Mouse (Mus musculus) midbrain, embryonic 13.5 days (tissue): ENCODE results near the gene Spsb4. TPM values are rescaled to one million over a fixed set of nuclear protein-coding genes. Genes with fewer than 3 reads are reported as not detected.

Experiments used
- ATAC-seq: fragments of 200-750 bp; cut with Nextera tagmentation; 2 replicates; pipeline ENCODE4 v1.8.0; 2017; ENCODE audit warnings: mild to moderate bottlenecking, moderate TSS enrichment, moderate library complexity
- H3K27ac ChIP-seq: fragments of 300-500 bp; sonication (generic); 2 replicates; pipeline ENCODE4 v1.5.1; 2015; ENCODE audit warnings: inconsistent platforms, mild to moderate bottlenecking, moderate library complexity
- H3K27me3 ChIP-seq: fragments of 300-500 bp; sonication (generic); 2 replicates; pipeline ENCODE4 v1.6.1; 2015; ENCODE audit warnings: mild to moderate bottlenecking, inconsistent platforms
- H3K36me3 ChIP-seq: fragments of 300-500 bp; sonication (generic); 2 replicates; pipeline ENCODE4 v1.6.1; 2015; ENCODE audit warnings: mild to moderate bottlenecking, inconsistent platforms
- H3K4me1 ChIP-seq: fragments of 300-500 bp; sonication (generic); replicated peaks from 2 replicates; pipeline ENCODE4 v1.6.1; 2015; ENCODE audit warnings: inconsistent platforms
- H3K4me2 ChIP-seq: fragments of 300-500 bp; sonication (generic); replicated peaks from 2 replicates; pipeline ENCODE4 v1.6.1; 2015; ENCODE audit warnings: moderate library complexity, mild to moderate bottlenecking, inconsistent platforms
- H3K4me3 ChIP-seq: fragments of 300-500 bp; sonication (generic); replicated peaks from 2 replicates; pipeline ENCODE4 v1.5.1; 2015; ENCODE audit warnings: mild to moderate bottlenecking, inconsistent platforms
- H3K9ac ChIP-seq: fragments of 300-500 bp; sonication (generic); replicated peaks from 2 replicates; pipeline ENCODE4 v1.6.1; 2015; ENCODE audit warnings: mild to moderate bottlenecking, inconsistent platforms
- H3K9me3 ChIP-seq: fragments of 300-500 bp; sonication (generic); 2 replicates; pipeline ENCODE4 v1.6.1; 2016; ENCODE audit warnings: mild to moderate bottlenecking, inconsistent platforms
- WGBS: fragments of 180-500 bp; shearing (Covaris S2); methylation state at CpG from one replicate; pipeline ENCODE4 v1.1.7; 2015; 5-methylcytosine and 5-hydroxymethylcytosine counted together
- polyA plus RNA-seq: library from polyadenylated mRNA; unstranded; fragments of >200 nt; fragmentation: Nextera tagmentation; extraction: Ambion mirVana; gene quantifications from 2 replicates; pipeline ENCODE4 v1.2.1, GENCODE M21; 2015

Gene Spsb4
- polyA plus RNA-seq, 1 experiment from 2014 or later = 64.9 TPM

GRCm38 (mm10) chr9:96977287-96978145 is 41.1 kb downstream of the Spsb4 start:
- Histone ChIP-seq H3K4me2 (no peak overlapping the region), H3K36me3 (no peaks in the 10 kb centered on the region), H3K9me3 (no peaks in the 10 kb centered on the region), H3K9ac (no peak overlapping the region), H3K4me3 (no peak overlapping the region), H3K27me3 (no peaks in the 10 kb centered on the region), H3K27ac (peak overlapping the region; percentile 86), H3K4me1 (peaks cover 84% of the 10 kb centered on the region)
- ATAC-seq = no peak
- WGBS = 43% methylated on average over 13 of the region's 13 CpGs

- ATAC-seq = no peak
- 62% methylated on average over 9 of the region's 9 CpGs for WGBS
- Histone ChIP-seq H3K4me3 (no peak overlapping the region), H3K9ac (no peak overlapping the region), H3K9me3 (no peaks in the 10 kb centered on the region), H3K36me3 (no peaks in the 10 kb centered on the region), H3K4me1 (peaks cover 81% of the 10 kb centered on the region), H3K27me3 (no peaks in the 10 kb centered on the region), H3K27ac (no peak overlapping the region), H3K4me2 (no peak overlapping the region)
Observed at GRCm38 (mm10) chr9:96973091-96973490, 45.6 kb downstream of the Spsb4 start.

DNA sequence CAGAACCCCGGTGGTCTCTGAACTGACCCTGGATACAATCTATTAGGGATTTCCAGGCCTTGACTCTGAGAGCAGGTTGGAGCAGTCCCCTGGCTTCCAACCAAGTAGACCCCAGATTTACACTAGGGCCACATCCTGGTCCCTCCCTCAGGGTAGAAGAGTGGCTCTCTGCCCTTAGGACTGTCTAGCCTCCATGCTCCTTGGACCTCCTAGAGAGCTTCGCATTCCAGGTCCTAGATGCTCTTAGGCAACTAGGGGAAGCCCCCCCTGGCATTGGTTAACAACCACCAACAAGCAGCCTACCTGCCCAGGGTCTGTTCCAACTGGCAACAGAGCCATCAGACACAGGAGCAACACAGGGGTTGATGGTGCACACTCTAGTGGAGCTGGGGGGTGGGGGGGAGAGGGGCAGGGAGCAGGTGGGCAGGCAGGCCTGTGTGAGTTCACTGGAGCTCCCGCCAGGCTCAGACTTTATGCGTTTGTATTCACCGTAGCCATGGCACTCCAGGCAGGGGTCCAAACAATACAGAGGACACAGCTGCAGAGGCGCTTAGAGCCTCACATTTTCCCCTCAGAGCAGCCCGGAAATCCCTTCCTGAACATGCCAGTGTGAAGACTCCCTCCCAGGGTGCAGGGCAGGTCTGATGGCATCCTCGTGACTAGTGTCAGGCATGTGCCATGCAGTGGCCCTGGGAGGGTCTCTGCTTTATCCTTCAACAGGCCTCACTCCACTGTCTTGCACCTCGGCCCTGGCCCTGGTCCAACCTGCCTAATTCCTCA is 46.8 kb downstream of the Spsb4 start:
- Histone ChIP-seq H3K27ac (peak overlapping the region; percentile 78), H3K36me3 (0 out of 2 replicates have a peak, but pooled peaks cover 2% of the 10 kb centered on the region), H3K9me3 (no peaks in the 10 kb centered on the region), H3K4me2 (no peak overlapping the region), H3K4me1 (peaks cover 69% of the 10 kb centered on the region), H3K27me3 (no peaks in the 10 kb centered on the region), H3K9ac (no peak overlapping the region), H3K4me3 (no peak overlapping the region)
- WGBS = 22% methylated on average over 9 of the region's 9 CpGs
- ATAC-seq = peak; percentile 86

- ATAC-seq = no peak
- no peak overlapping the region for H3K4me3 ChIP-seq
- H3K27ac ChIP-seq = no peak overlapping the region
- 83% methylated on average over 1 of the region's 1 CpGs for WGBS
- no peaks in the 10 kb centered on the region for H3K27me3 ChIP-seq
- peaks cover 63% of the 10 kb centered on the region for H3K4me1 ChIP-seq
- H3K9ac ChIP-seq = no peak overlapping the region
- H3K9me3 ChIP-seq = no peaks in the 10 kb centered on the region
- H3K36me3 ChIP-seq = 0 out of 2 replicates have a peak, but pooled peaks cover 3% of the 10 kb centered on the region
- no peak overlapping the region for H3K4me2 ChIP-seq
Observed at GRCm38 (mm10) chr9:96967516-96967915, 51.1 kb downstream of the Spsb4 start.

- no peaks in the 10 kb centered on the region for H3K27me3 ChIP-seq
- no peak overlapping the region for H3K4me3 ChIP-seq
- H3K9ac ChIP-seq = no peak overlapping the region
- no peak overlapping the region for H3K4me2 ChIP-seq
- 98% methylated on average over 7 of the region's 7 CpGs for WGBS
- peaks cover 63% of the 10 kb centered on the region for H3K4me1 ChIP-seq
- no peak overlapping the region for H3K27ac ChIP-seq
- H3K36me3 ChIP-seq = 0 out of 2 replicates have a peak, but pooled peaks cover 3% of the 10 kb centered on the region
- H3K9me3 ChIP-seq = no peaks in the 10 kb centered on the region
- ATAC-seq = no peak
Observed at GRCm38 (mm10) chr9:96966465-96966864, 52.2 kb downstream of the Spsb4 start.

DNA sequence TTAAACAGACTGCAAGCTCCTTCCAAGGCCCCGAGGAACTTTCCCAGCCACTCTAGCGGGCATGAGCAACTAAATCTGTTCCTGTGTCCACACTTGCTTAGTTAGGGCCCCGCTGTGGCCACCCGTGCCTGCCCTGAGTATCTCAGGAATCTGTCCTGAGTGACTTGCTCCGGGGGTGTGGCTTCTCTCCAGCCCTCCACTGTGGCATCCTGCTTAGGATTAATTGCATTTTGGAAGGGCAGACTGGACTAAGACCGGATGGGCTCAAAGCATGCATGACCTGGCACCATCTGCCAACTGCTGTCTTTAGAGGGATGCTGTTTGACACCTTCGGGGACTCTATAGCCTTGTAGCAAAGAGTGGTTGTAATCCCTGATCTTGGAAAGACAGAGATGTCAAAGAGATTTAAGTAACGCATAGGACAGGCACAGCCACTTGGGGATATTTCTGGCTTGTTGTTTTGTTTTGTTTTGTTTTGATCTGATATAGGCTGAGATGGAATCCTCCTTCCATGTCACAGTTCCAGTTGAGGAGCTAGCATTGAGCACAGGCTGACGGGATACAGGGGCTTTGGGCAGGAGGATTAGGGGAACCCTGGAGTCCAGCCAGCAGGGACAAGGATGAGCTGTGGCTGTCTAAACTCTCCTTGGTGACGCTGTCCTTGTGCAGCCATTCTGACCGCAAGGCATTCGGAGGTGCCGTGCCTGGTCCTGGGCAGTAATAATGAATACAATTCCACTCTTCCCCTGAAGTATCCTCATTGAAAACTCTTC is 55.0 kb downstream of the Spsb4 start:
- 0 out of 2 replicates have a peak, but pooled peaks have one; percentile 25 for ATAC-seq

GRCm38 (mm10) chr9:96962714-96963113 is 55.9 kb downstream of the Spsb4 start:
- Histone ChIP-seq H3K4me2 (no peak overlapping the region), H3K9me3 (no peaks in the 10 kb centered on the region), H3K36me3 (0 out of 2 replicates have a peak, but pooled peaks cover 3% of the 10 kb centered on the region), H3K27ac (no peak overlapping the region), H3K4me3 (no peak overlapping the region), H3K4me1 (peaks cover 51% of the 10 kb centered on the region), H3K9ac (0 out of 2 replicates have a peak overlapping the region, but pooled peaks have one; percentile 28), H3K27me3 (no peaks in the 10 kb centered on the region)
- no peak for ATAC-seq
- WGBS = 45% methylated on average over 8 of the region's 8 CpGs

More for the DNA sequence above, 55.0 kb downstream of the Spsb4 start:
- H3K4me1 ChIP-seq = peaks cover 48% of the 10 kb centered on the region
- WGBS = 29% methylated on average over 13 of the region's 13 CpGs
- 0 out of 2 replicates have a peak, but pooled peaks cover 3% of the 10 kb centered on the region for H3K36me3 ChIP-seq
- no peaks in the 10 kb centered on the region for H3K27me3 ChIP-seq
- peak overlapping the region; percentile 48; the same call in 1 of the 2 replicates for H3K27ac ChIP-seq
- no peaks in the 10 kb centered on the region for H3K9me3 ChIP-seq
- H3K9ac ChIP-seq = peak overlapping the region; percentile 19; the same call in 1 of the 2 replicates
- no peak overlapping the region for H3K4me2 ChIP-seq
- no peak overlapping the region for H3K4me3 ChIP-seq

DNA sequence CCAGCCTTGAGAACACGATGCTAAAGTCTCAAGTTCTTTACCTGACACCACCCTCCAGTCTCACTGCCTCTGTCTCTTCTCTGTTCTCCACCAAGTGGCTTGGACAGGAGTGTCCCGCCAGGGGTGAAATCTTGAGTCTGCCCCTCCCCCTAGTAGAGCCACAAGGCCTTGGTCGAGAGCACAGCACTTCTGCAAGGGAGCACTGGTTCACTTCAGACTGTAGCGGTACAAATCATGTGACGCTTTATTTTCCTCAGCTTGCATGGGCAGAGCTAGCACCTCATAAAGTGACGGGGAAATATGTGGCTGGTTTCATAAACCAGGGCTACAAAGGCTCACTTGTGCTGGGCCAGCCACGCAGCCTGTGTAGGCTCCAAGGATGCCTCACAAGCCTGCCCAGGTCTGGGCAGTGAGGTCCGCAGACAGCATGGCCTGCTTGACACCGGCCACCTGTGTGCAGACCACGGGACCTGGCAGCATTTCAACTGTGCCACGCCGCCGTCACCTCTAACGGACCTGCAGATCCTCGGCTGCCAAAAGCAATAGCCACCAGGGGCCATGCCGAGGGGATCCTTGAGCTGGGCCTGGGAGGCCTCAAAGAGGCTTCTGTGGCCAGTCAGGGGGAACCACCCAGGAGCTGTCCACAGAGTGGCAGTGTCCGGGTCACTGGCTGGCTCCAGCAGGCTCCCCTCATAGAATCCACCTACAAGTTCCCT is 56.5 kb downstream of the Spsb4 start:
- no peak for ATAC-seq
- no peaks in the 10 kb centered on the region for H3K9me3 ChIP-seq
- no peaks in the 10 kb centered on the region for H3K27me3 ChIP-seq
- 0 out of 2 replicates have a peak, but pooled peaks cover 3% of the 10 kb centered on the region for H3K36me3 ChIP-seq
- H3K4me1 ChIP-seq = peaks cover 56% of the 10 kb centered on the region
- H3K4me3 ChIP-seq = no peak overlapping the region
- H3K27ac ChIP-seq = no peak overlapping the region
- WGBS = 57% methylated on average over 17 of the region's 17 CpGs
- no peak overlapping the region for H3K4me2 ChIP-seq
- peak overlapping the region; percentile 28; the same call in 1 of the 2 replicates for H3K9ac ChIP-seq

DNA sequence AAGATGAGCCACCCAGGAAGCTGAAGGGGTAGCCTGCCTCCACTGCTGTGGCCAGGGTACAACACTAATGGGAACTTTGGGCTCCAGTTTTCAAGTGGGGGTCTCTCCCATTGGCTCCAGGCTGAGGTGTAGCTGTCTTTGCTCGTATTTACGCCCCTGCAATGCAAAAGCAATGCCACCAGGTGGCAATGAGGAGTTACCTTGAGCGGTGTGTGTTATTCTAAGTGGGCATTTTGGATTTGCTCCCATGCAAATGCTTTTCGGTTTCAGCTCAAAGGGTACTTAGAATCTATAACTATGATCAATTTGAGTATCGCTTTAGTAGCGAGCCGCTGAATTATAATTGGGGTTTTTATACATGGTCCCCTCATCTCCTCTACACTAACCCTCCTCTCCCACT is 57.6 kb downstream of the Spsb4 start:
- H3K9me3 ChIP-seq = no peaks in the 10 kb centered on the region
- no peaks in the 10 kb centered on the region for H3K27me3 ChIP-seq
- ATAC-seq = no peak
- H3K9ac ChIP-seq = no peak overlapping the region
- no peak overlapping the region for H3K4me2 ChIP-seq
- WGBS = 67% methylated on average over 7 of the region's 7 CpGs
- H3K4me3 ChIP-seq = no peak overlapping the region
- no peak overlapping the region for H3K27ac ChIP-seq
- H3K36me3 ChIP-seq = no peaks in the 10 kb centered on the region
- peaks cover 68% of the 10 kb centered on the region for H3K4me1 ChIP-seq

- no peaks in the 10 kb centered on the region for H3K36me3 ChIP-seq
- WGBS = 85% methylated on average over 4 of the region's 4 CpGs
- peaks cover 76% of the 10 kb centered on the region for H3K4me1 ChIP-seq
- no peak for ATAC-seq
- H3K4me3 ChIP-seq = no peak overlapping the region
- no peaks in the 10 kb centered on the region for H3K27me3 ChIP-seq
- no peaks in the 10 kb centered on the region for H3K9me3 ChIP-seq
- no peak overlapping the region for H3K4me2 ChIP-seq
- no peak overlapping the region for H3K27ac ChIP-seq
- no peak overlapping the region for H3K9ac ChIP-seq
Observed at GRCm38 (mm10) chr9:96960241-96960640, 58.4 kb downstream of the Spsb4 start.

- Histone ChIP-seq H3K4me1 (peaks cover 80% of the 10 kb centered on the region), H3K9me3 (no peaks in the 10 kb centered on the region), H3K4me2 (no peak overlapping the region), H3K9ac (no peak overlapping the region), H3K27ac (no peak overlapping the region), H3K27me3 (no peaks in the 10 kb centered on the region), H3K4me3 (no peak overlapping the region), H3K36me3 (no peaks in the 10 kb centered on the region)
- 82% methylated on average over 7 of the region's 7 CpGs for WGBS
- no peak for ATAC-seq
Observed at GRCm38 (mm10) chr9:96959469-96959868, 59.2 kb downstream of the Spsb4 start.
